Mouse (Mus musculus) embryonic facial prominence, embryonic 12.5 days (tissue): ENCODE data around the gene Sec14l1. TPM values are rescaled to one million over a fixed set of nuclear protein-coding genes. Genes with fewer than 3 reads are reported as not detected.
"Not testable (repeated sequence)": the region's sequence is repeated elsewhere in the genome, so short reads cannot be mapped to it uniquely, and the experiment has no call there.

Experiments
- ATAC-seq: fragments of 200-750 bp; cut with Nextera tagmentation; 2 replicates; pipeline ENCODE4 v1.8.0; 2017; ENCODE audit not compliant: insufficient number of reproducible peaks, insufficient read depth, low FRiP score, low TSS enrichment
- H3K27ac ChIP-seq: fragments of 300-500 bp; sonication (generic); 2 replicates; pipeline ENCODE4 v1.5.1; 2016; ENCODE audit warnings: mild to moderate bottlenecking
- H3K27me3 ChIP-seq: fragments of 300-500 bp; sonication (generic); 2 replicates; pipeline ENCODE4 v1.6.1; 2016; ENCODE audit warnings: mild to moderate bottlenecking, moderate library complexity
- H3K36me3 ChIP-seq: fragments of 300-500 bp; sonication (generic); 2 replicates; pipeline ENCODE4 v1.6.1; 2016; ENCODE audit warnings: mild to moderate bottlenecking
- H3K4me1 ChIP-seq: fragments of 300-500 bp; sonication (generic); 2 replicates; pipeline ENCODE4 v1.6.1; 2016
- H3K4me2 ChIP-seq: fragments of 300-500 bp; sonication (generic); replicated peaks from 2 replicates; pipeline ENCODE4 v1.6.1; 2016; ENCODE audit warnings: mild to moderate bottlenecking, moderate library complexity
- H3K4me3 ChIP-seq: fragments of 300-500 bp; sonication (generic); 2 replicates; pipeline ENCODE4 v1.5.1; 2016; ENCODE audit warnings: mild to moderate bottlenecking
- H3K9ac ChIP-seq: fragments of 300-500 bp; sonication (generic); 2 replicates; pipeline ENCODE4 v1.6.1; 2016; ENCODE audit warnings: mild to moderate bottlenecking, moderate library complexity
- H3K9me3 ChIP-seq: fragments of 300-500 bp; sonication (generic); 2 replicates; pipeline ENCODE4 v1.6.1; 2016; ENCODE audit warnings: mild to moderate bottlenecking, moderate library complexity
- WGBS: fragments of 180-500 bp; shearing (Covaris S2); methylation state at CpG from one replicate; pipeline ENCODE4 v1.1.7; 2016; 5-methylcytosine and 5-hydroxymethylcytosine counted together
- polyA plus RNA-seq: library from polyadenylated mRNA; unstranded; fragments of >200 nt; fragmentation: Nextera tagmentation; extraction: Ambion mirVana; gene quantifications from 2 replicates; pipeline ENCODE4 v1.2.1, GENCODE M21; 2016

Gene Sec14l1
- polyA plus RNA-seq, 1 experiment from 2014 or later: 55.6 TPM

DNA sequence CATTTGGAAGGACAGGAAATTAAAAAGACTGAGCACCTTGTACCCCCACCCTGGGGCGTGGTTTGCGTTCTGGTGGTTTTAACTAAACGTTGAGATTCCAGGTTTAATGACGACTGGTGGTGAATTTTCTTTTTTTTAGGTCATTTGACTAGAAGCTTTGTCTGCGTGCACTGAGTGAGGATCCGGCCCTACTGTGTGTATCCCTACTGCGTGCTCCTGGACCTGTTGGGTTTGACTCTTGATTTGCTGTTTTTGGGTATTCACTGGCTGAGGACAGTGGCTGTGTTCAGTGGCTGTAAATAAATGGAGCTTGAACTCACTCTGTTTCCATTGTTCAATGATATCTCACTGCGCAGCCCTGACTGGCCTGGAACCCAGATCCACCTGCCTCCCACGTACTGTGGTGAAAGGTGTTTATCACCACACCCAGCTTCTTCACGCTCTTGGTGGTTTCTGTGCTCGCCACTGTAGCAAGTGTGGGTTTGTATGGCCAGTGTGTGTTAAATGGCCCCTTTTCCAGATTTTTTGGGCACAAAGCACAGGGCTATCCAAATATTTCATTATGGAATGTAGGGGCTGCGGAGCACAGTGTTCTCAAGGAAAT, 36.2 kb upstream of the Sec14l1 start:
- ATAC-seq: no peak
- no peak overlapping the region for H3K27ac ChIP-seq
- H3K9ac ChIP-seq: no peak overlapping the region
- H3K4me3 ChIP-seq: no peak overlapping the region
- 91% methylated on average over 12 of the region's 12 CpGs for WGBS
- H3K4me2 ChIP-seq: no peak overlapping the region
- no peaks in the 10 kb centered on the region for H3K9me3 ChIP-seq
- no peaks in the 10 kb centered on the region for H3K27me3 ChIP-seq
- peaks cover 30% of the 10 kb centered on the region for H3K4me1 ChIP-seq
- H3K36me3 ChIP-seq: peaks cover 27% of the 10 kb centered on the region

DNA sequence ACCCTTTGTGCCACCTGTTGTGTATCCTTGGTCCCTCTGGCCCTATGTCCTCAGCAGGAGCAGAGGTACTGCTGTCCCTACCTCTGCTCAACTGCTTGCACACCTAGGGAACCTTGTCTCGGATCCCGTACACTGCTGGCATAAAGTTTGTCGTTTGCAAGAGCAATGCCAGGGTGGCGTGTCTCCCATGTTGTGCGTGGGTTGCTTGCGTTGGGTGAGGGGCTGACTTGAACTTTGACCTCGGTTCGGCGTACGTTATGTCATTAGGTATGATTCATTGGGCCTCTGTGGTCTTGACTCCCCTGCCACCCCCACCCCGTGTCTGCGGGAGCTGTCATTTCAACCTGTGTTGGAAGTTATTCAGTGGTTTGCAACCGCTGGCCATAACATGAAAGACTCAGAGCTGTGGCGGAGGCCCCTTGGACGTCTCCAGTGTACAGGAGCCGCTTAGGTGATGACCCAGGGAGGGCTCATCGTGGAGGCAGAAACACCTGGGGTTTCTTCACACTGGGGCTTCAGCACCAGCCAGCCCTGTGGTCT, 35.2 kb upstream of the Sec14l1 start:
- H3K9ac ChIP-seq: no peak overlapping the region
- H3K27ac ChIP-seq: no peak overlapping the region
- H3K4me3 ChIP-seq: no peak overlapping the region
- H3K9me3 ChIP-seq: no peaks in the 10 kb centered on the region
- H3K27me3 ChIP-seq: no peaks in the 10 kb centered on the region
- 93% methylated on average over 17 of the region's 17 CpGs for WGBS
- H3K36me3 ChIP-seq: peaks cover 27% of the 10 kb centered on the region
- peaks cover 30% of the 10 kb centered on the region for H3K4me1 ChIP-seq
- no peak overlapping the region for H3K4me2 ChIP-seq
- no peak for ATAC-seq

DNA sequence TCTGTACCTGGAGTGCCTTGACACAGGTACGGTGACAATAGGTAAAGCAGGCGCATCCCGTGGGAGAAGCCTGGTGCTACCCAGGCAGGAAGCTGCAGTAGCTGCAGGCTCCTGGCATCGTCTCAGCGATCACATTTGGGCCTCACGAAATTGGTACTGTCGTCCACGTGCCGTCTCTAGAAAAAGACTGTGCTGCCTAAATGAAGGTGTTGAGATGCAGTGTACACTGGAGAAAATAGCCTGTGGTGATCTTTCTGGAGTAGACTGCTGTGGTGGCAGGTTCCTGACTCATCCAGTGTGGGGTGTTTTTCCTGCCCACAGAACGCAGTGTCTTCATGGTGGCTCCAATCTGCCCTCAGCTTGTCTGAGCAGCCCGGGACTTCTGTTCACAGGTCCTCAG, 34.8 kb upstream of the Sec14l1 start:
- Histone ChIP-seq H3K9me3 (no peaks in the 10 kb centered on the region), H3K4me1 (peaks cover 30% of the 10 kb centered on the region), H3K27me3 (no peaks in the 10 kb centered on the region), H3K27ac (no peak overlapping the region), H3K9ac (no peak overlapping the region), H3K36me3 (peaks cover 27% of the 10 kb centered on the region), H3K4me3 (no peak overlapping the region), H3K4me2 (no peak overlapping the region)
- WGBS: 94% methylated on average over 11 of the region's 11 CpGs
- no peak for ATAC-seq

DNA sequence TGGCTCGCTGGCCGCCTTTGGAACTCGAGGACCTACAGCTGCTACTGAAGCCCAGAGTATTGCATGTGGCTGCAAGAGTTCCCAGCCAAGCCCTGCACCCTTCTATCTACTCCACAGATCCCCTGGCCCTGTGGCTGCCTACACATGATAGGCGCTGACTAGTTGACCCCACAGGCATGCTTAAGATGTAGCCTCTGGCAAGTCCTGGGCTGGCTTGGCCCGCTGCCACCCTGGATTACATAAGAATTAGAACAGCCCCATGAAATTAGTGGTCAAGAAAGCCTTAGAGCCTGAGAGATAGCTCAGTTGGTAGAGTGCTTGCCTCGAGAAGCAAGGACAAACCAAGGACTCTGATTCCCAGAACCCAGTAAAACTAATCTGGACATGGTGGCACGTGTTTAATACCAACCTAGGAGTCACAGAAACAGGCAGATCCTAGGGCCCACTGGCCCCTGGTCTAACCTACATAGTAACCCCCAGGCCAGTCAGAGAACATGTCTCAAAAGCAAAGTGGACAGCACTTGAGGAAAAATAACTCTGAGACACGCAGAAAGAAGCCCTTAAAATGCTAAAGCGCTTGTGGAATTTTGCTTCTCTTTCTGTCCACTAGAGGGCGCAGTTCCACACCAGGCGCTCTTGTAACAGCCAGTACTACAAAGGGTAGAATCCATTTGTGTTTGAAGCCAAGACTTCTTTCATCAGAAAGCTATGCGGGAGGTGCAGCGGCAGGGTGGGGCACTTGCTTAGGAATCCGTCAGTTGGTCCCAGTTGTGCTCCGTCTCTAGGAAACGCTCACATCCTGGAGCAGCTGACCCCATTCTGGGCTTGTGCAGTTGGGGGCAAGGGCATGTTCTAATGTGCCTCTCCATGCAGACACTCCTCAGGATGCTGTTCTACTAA, 33.6 kb upstream of the Sec14l1 start:
- Histone ChIP-seq H3K4me1 (peaks cover 30% of the 10 kb centered on the region), H3K9ac (no peak overlapping the region), H3K27ac (peak overlapping the region; percentile 55), H3K4me2 (no peak overlapping the region), H3K27me3 (no peaks in the 10 kb centered on the region), H3K4me3 (no peak overlapping the region), H3K9me3 (no peaks in the 10 kb centered on the region), H3K36me3 (peaks cover 27% of the 10 kb centered on the region)
- ATAC-seq: 0 out of 2 replicates have a peak, but pooled peaks have one; percentile 35
- WGBS: 29% methylated on average over 16 of the region's 16 CpGs

DNA sequence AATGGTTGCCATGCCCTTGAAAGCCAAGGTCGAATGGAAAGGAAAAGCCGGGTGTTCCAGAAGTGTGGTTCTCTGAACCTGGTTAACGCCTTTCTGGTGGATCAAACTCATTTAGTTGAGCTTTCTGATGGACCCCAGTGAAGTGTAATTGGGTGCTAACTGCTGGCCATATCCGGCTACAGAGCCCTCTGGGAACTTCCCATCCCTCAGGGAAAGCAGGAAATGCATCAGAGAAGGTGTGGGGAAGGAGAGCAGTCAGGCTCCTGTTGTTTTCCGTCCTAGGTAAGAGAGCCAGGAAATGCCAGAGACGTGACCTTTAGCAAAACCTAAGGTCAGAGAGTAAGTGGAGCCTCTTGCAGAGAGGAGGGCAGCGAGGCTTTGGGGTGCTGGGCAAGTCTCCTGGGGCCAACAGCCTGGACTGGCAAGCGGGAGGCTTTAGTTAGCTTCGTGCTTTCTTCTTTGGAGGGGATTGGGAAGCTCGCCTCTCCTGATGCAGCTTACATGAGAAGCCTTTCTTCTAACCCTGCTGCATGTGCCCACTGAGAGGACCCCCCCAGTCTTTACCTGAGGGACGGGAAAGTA, 32.5 kb upstream of the Sec14l1 start:
- H3K27ac ChIP-seq: peak overlapping the region; percentile 24
- ATAC-seq: no peak
- no peak overlapping the region for H3K4me2 ChIP-seq
- H3K9ac ChIP-seq: no peak overlapping the region
- H3K9me3 ChIP-seq: no peaks in the 10 kb centered on the region
- WGBS: 65% methylated on average over 11 of the region's 11 CpGs
- no peaks in the 10 kb centered on the region for H3K27me3 ChIP-seq
- peaks cover 26% of the 10 kb centered on the region for H3K4me1 ChIP-seq
- no peak overlapping the region for H3K4me3 ChIP-seq
- H3K36me3 ChIP-seq: peaks cover 27% of the 10 kb centered on the region

DNA sequence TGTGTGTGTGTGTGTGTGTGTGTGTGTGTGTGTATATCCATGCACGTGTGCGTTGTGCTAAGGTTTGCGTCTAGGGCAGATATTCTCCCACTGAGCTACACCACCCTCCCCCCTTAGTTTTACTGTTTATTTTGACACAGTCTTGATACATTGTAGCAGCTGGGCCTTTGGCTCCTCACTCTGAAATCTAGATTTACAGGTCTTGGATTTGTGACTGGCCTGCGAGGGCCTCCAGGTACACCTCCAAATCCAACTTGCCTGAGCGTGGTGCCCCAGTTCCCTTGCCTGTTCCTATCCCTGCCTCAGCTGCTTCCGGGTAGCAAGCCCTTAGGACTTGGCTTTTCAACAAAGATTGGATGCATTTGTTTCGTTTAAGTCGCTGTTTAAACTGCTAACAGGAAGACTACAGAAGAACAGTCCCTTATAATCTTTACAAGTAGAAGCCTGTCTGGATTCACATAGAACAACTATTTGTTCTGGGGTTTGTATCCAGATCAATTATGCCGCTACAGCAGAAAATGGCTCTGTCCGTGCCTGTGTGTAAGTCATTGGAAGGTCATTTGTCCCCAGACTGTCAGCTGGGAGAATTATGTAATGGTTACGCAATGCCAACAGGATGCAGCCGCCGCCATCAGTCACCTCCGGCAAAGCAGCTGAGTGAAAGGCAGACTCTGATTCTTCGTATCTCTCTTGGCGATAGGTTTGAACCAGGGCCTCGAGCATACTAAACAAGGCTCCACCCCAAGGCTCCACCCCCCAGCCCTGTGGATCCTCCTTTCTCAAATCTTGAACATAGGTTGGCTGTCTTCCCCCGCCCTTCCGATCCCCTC, 31.7 kb upstream of the Sec14l1 start:
- 85% methylated on average over 19 of the region's 19 CpGs for WGBS
- Histone ChIP-seq H3K27ac (no peak overlapping the region; the same call in 1 of the 2 replicates), H3K27me3 (no peaks in the 10 kb centered on the region), H3K9me3 (no peaks in the 10 kb centered on the region), H3K4me3 (no peak overlapping the region), H3K9ac (no peak overlapping the region), H3K4me2 (no peak overlapping the region), H3K36me3 (peaks cover 27% of the 10 kb centered on the region), H3K4me1 (peaks cover 19% of the 10 kb centered on the region)
- ATAC-seq: no peak

DNA sequence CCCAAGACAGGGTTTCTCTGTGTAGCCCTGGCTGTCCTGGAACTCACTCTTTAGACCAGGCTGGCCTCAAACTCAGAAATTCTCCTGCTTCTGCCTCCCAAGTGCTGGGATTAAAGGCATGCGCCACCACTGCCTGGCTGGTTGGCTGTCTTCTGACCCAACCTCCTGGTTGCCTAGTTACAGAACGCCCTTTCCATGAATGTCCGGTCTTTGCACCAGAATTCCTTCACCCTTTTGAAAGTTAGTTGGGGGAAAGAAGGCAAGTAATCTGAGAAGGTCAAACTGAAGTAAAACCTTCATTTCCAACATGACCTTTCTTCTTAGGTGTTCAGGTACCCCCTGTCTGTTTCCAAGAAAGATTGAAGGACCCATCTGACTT, 31.1 kb upstream of the Sec14l1 start:
- not testable (repeated sequence) for ATAC-seq, H3K27ac ChIP-seq, H3K4me2 ChIP-seq, H3K27me3 ChIP-seq, H3K9me3 ChIP-seq, H3K4me3 ChIP-seq, H3K9ac ChIP-seq
- Histone ChIP-seq H3K4me1 (peaks cover 19% of the 10 kb centered on the region), H3K36me3 (peaks cover 23% of the 10 kb centered on the region)
- WGBS: 92% methylated on average over 3 of the region's 3 CpGs

DNA sequence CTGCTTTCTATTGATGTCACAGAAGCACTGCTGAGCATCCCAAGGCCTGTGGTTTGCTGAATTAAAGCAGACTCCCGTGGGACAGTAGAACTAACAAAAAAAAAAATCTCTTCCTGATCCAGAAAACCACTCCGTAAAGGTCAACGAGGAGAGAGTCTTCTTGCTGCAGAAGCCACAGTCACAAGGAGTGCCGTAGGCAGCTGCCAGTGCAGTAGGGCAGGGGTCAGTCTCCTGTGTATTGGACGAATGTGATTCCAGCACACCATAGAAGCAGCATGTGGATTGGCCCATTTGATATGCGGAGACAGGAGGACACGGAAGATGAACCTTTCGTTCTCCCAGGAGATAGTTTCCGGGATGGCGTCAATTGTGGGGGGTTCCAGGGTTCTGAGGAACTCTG, 28.8 kb upstream of the Sec14l1 start:
- Histone ChIP-seq H3K4me3 (no peak overlapping the region), H3K27ac (no peak overlapping the region), H3K9me3 (no peaks in the 10 kb centered on the region), H3K27me3 (no peaks in the 10 kb centered on the region), H3K4me2 (no peak overlapping the region), H3K4me1 (peaks cover 18% of the 10 kb centered on the region), H3K9ac (no peak overlapping the region; the same call in 1 of the 2 replicates), H3K36me3 (no peaks in the 10 kb centered on the region)
- WGBS: 86% methylated on average over 10 of the region's 10 CpGs
- no peak for ATAC-seq

DNA sequence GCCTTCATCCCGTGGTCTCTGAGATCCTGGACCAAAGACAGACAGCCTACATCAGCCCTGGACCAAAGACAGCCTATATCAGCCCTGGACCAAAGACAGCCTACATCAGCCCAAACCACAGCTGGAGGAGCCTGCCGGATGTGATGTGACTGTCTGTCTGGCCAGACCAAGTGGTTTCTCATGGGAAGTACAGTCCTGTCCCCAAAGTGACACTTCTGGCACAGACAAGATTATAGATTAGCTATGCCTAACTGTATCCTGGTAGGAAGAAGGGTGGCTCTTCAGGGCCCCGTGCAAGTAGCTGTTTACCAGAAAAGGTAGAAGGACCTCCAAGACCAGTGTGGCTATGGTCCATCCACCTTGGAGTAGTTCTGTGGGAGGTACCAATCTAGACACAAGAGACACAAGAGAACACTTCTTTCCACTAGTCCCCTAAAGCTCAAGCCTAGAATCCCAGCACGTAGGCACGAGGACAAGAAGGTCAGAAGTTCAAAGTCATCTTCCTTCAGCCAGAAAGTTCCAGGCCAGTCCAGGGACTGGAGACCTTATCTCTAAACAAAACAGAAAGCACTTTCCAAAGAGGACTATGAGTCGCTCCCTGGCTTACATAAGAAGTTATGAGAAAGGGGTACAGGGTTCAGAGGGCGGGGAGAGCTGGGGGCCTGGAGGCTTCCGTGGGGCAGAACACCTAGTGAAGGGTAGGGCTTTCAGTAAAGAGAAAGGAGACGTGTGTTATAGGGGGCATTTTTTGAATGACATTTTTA, 27.8 kb upstream of the Sec14l1 start:
- 78% methylated on average over 9 of the region's 9 CpGs for WGBS
- no peak for ATAC-seq
- H3K9ac ChIP-seq: no peak overlapping the region

DNA sequence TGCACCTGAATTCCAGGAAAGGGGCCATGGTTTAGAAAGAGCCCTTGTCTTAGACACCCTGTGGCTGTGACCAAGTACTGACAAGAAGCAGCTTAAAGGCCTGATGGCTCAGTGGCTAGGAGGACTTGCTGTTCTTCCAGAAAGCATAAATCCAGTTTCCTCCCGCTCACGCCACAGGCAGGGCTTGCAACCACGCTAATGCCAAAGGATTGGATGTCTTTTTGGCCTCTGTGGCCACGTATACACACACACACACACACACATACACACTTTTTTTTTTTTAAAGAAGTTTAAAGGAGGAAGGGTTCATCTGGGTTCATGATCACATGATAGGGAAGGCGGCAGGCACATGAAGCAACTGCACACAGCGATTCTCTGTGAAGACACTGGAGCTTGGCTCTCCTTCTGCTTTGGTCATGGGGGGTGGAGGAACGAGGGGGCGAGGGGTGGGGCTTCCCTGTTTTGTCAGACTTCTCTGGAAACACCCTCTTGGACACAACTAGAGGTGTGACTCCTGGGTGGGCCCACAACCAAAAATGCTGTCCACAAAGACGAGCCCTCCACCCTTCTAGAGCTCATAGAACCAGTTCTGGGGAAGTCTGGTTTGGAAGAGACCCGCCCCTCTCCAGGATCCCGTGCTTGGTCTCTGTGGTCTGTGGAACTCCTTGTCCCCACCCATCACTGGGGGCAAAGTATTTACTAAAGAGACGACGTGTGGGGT, 26.5 kb upstream of the Sec14l1 start:
- ATAC-seq: no peak
- no peak overlapping the region for H3K4me2 ChIP-seq
- H3K36me3 ChIP-seq: no peaks in the 10 kb centered on the region
- H3K27ac ChIP-seq: 0 out of 2 replicates have a peak overlapping the region, but pooled peaks have one; percentile 46
- H3K9ac ChIP-seq: no peak overlapping the region
- H3K4me1 ChIP-seq: peaks cover 19% of the 10 kb centered on the region
- WGBS: 74% methylated on average over 13 of the region's 13 CpGs
- H3K4me3 ChIP-seq: no peak overlapping the region
- no peaks in the 10 kb centered on the region for H3K27me3 ChIP-seq
- H3K9me3 ChIP-seq: no peaks in the 10 kb centered on the region

More for the DNA sequence above, 27.8 kb upstream of the Sec14l1 start:
- no peaks in the 10 kb centered on the region for H3K36me3 ChIP-seq
- H3K4me1 ChIP-seq: peaks cover 18% of the 10 kb centered on the region
- no peak overlapping the region for H3K27ac ChIP-seq
- H3K27me3 ChIP-seq: no peaks in the 10 kb centered on the region
- H3K4me2 ChIP-seq: no peak overlapping the region
- no peaks in the 10 kb centered on the region for H3K9me3 ChIP-seq
- H3K4me3 ChIP-seq: no peak overlapping the region
